Mouse (Mus musculus) A20 (cell line): ENCODE measurements around the gene Egr4.

ENCODE experiments used
- DNase-seq: peaks from one replicate; pipeline ENCODE4 v3.0.0-alpha.2; 2011; ENCODE audit warnings: low read depth, low spot score

Egr4 gene

DNA sequence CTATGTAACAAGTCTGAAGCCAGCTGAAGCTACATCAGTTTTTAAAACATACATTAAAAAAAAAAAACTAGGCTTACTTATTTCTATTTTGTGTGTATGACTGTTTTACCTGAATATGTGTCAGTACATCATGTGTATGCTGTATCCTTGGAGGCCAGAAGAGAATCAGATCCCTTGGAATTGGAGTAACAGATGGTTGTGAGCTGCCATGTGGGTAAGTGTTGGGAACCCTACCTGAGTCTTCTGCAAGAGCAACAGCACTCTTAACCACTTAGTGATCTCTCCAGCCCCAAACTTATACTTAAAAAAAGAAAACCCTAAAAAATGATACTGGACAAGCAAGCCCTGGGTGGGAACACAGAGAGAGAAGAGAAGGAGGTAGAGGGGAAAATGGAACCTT is 16.4 kb downstream of the Egr4 start:
- no peak for DNase-seq

DNA sequence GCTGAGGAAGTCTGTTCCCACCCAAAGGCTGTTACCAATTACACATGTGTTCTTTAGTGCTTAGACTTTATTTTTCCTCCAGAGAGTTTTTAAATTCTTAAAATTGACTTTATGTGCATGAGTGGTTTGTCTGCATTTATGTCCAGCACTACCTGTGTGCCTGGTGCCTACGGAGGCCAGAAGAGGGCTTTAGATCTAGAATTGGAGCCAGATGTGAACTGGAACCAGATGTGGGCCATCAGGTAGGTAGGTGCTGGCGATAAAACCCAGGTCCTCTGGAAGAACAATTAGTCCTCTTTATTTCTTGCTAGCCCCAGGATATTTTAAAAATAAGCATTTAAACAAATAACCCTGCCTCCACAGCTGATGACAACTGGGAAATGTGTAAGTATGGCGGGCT is 21.8 kb downstream of the Egr4 start:
- DNase-seq: no peak

- no peak for DNase-seq
Measured at GRCm38 (mm10) chr6:85490252-85490651, 23.1 kb downstream of the Egr4 start.

- DNase-seq: no peak
Measured at GRCm38 (mm10) chr6:85489717-85490116, 23.7 kb downstream of the Egr4 start.

DNA sequence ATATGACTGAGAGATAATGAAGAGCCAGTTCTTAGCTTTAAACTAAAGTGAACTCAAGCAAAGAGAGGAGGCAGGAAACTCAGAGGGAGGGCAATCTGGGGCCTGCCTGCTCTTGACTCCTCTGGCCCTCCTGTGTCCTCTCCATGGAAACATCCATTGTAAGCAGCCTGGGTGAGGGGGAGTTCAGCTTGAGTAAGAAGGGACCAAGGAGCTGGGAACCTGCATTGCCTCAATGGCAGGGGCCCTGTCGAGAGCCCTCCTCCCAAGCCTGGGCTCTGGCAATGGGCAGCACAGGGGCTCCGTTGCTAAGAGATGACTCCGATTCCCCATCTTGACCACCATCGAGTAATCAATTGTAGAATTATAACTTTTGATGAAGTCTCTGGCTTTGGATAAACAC is 24.9 kb downstream of the Egr4 start:
- no peak for DNase-seq

GRCm38 (mm10) chr6:85485738-85486137 is 27.7 kb downstream of the Egr4 start:
- DNase-seq: no peak

DNA sequence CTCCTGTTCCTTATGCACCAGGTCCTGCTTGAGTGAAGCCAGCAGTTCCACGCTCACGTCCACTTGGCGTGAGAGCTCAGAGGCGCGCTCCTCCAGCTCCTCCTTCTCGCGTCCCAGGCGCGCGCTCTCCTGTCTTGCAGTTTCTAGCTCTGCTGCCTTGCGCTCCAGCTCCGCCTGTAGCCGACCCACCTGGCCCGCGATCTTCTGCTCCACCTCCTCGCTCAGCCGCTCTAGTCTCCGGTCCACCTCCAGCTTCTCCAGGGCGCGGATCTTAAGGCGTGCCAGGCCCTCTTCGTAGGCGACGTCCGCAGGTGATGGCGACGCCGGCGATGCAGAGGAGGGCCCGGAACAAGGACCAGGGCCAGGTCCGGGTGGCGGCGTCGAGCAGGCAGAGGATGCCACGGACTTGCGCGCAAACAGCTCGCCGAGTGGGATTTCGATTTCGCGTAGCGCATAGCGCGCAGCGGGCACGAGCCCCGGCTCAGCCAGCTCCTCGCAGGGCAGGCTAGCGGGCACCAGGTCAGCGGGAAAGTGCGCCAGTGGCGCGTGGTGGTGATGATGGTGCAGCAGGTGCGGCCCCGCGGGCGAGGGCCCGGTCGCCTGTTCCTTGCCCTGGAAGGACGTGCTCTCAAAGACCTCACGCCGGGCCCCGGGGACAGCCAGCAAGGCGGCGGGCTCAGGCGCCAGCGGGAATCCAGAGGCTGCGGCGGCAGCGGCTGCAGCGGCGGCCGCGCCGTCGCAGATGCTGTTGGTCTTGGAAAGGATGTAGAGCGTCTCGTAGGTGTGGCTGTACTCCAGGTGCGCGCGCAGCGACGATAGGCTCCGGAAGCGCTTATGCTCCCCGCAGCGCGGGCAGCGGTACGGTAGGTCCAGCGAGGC is 29.3 kb downstream of the Egr4 start:
- no peak for DNase-seq

- no peak for DNase-seq
Measured at GRCm38 (mm10) chr6:85480685-85481084, 32.7 kb downstream of the Egr4 start.

- no peak for DNase-seq
Measured at GRCm38 (mm10) chr6:85479979-85480378, 33.4 kb downstream of the Egr4 start.

DNA sequence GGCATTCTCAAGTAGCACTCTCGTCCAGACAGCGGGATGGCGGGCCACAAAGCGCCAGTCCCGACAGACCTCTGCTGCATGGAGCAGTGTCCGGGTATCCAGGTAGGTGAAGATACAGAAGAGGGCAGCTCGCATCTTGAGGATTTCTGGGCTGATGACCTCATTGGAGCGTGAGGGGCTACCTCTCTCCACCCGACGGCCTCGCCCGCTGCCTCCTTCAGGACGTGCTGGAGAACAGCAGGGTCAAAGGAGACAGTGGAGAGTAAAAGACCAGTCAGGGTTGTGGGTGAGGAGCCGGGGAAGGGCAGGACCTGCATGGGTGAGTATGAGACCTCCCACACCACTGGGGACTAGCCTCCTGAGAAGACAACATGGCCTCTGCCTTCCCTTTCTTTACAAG is 35.0 kb downstream of the Egr4 start:
- no peak for DNase-seq

DNA sequence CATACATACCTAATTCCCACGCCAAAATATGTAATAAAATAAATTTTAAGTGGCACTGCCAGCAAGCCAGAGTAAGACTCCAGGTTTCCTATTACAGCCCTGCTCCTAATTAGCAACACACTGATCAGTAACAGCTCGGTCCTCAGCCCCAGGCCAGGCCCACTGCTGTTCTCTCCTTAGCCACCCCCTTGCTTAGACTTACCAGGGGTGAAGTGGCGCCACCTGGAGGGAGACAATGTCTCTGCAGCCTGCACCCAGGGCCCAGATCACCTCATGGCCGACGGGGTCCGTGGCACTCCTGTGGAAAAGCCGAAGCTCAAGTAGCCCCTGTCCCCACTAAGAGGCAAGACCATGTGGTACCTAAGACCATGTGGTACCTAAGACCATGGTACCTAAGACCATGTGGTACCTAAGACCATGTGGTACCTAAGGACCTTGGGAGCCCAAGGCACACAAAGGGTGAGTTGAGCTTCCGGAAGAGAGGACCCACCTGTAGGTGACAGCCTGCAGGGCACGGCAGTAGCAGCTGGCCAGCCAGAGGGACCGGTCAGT is 35.9 kb downstream of the Egr4 start:
- peak; percentile 61 for DNase-seq

DNA sequence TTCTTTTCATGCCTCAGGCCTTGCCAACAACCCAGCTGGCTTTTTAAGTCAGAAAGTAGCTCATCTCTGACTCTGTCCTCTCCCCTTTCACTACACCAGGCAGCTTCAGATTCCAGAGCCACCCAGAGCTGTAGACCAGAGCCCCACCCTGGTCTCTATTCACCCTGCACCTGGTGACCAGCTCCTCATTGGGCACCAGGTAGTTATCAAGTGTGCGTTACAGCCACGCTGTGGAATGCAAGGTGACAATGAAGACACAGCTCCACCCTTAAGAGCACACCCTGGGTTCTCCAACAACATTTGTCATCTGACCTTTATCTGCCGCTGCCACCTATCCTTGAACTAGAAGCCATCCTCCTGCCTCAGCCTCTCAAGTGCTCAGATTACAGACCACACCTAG is 37.8 kb downstream of the Egr4 start:
- DNase-seq: no peak

DNA sequence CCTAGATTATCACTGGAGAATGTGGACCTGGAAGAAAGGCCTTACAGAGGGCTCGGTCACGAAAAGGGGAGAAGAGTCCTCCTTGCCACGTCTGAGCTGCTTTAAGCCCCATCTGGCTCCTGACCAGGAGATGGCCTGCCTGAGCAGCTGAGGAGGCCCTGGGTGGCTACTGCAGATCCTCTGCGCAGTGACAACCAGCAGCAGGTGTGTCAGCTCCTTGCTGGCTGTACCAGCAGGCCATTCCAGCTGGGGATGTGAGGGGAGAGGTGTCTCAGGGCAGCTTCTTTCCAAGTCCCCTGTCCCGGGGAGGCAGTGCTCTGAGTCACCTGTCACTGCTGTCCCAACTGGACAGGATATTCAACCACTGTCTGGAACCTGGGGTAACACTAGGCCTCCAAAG is 40.8 kb downstream of the Egr4 start:
- no peak for DNase-seq

DNA sequence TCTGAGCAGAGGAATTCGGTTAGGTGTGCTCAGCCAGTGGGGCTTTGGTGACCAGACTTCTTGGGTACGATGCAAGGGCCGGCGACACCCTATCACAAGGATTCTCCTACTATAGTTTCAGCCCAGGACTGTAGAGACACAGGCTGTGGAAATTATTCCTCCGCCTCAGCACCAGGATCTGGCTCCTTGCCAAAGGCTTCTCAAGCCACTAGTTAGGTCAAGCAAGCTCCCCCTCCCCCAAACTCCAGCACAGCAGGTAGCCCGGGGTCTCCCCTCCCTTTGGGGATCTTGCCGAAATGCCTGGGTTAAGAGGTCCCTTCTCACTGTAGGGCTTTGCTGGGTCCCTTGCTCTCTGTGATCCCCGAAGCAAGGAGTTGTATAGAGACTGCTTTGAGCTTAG is 41.4 kb downstream of the Egr4 start:
- no peak for DNase-seq

DNA sequence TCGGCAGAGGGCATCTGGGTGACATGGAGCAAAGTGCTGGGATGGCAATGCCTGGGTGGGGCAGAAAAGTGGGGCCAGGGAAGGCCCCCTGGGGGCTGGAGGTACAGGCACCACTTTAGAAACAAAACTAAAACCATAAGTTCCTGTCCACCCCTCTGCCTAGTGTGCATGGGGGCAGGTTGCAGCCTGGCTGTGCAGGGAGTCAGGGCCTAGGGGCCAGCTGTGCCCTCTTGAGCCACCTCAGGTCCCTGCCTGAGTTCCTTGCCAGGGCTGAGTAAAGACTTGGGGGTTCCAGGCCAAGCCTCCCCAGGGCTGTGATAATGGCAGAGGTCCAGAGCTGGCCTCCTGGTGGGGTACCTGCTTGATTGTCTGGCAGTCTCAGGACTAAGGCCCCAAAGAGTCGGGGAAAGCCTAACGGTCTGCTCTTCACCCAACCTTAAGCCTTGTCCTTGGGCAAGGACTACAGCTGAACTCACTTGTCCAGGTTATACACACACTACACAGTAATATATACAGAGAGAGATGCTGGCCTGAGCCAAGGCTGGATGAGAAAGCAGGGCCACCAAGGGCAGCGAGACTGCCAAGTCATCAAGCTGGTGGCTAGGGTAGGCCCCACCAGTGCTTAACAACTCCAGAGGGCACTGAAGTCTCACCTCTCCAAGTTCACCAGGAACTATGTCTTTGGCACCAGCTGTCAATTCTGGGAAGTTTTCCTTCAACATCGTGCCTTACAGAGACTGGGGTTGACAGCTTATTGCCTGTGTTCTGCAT is 43.5 kb downstream of the Egr4 start:
- DNase-seq: no peak

GRCm38 (mm10) chr6:85465381-85465780 is 48.0 kb downstream of the Egr4 start:
- no peak for DNase-seq
